Mouse (Mus musculus): ENCODE data around the gene Calr3. TPM values are rescaled to one million over a fixed set of nuclear protein-coding genes. Genes with fewer than 3 reads are reported as not detected.
A peak's percentile ranks its signal among the peaks of the same experiment; 100 is the strongest.

Calr3 gene
- polyA plus RNA-seq, 1 experiment from 2014 or later = 1.1 TPM

GRCm38 (mm10) chr8:72469243-72469642 is 25.6 kb upstream of the Calr3 start:
- Histone ChIP-seq H3K9ac (no peak overlapping the region), H3K27me3 (no peaks in the 10 kb centered on the region), H3K9me3 (no peaks in the 10 kb centered on the region), H3K36me3 (peaks cover 91% of the 10 kb centered on the region), H3K27ac (no peak overlapping the region), H3K4me3 (no peak overlapping the region), H3K4me1 (peaks cover 10% of the 10 kb centered on the region), H3K4me2 (no peak overlapping the region)
- WGBS = 96% methylated on average over 2 of the region's 2 CpGs
- ATAC-seq (ENCODE audit: insufficient number of reproducible peaks, insufficient read depth, low FRiP score, low TSS enrichment, low read depth) = no peak

GRCm38 (mm10) chr8:72464211-72464610 is 20.5 kb upstream of the Calr3 start:
- WGBS = 93% methylated on average over 10 of the region's 10 CpGs
- H3K27me3 ChIP-seq = no peaks in the 10 kb centered on the region
- H3K9ac ChIP-seq = no peak overlapping the region
- H3K4me2 ChIP-seq = no peak overlapping the region
- no peaks in the 10 kb centered on the region for H3K9me3 ChIP-seq
- H3K4me3 ChIP-seq = no peak overlapping the region
- no peaks in the 10 kb centered on the region for H3K4me1 ChIP-seq
- H3K36me3 ChIP-seq = peaks cover 100% of the 10 kb centered on the region
- no peak overlapping the region for H3K27ac ChIP-seq
- ATAC-seq (ENCODE audit: insufficient number of reproducible peaks, insufficient read depth, low FRiP score, low TSS enrichment, low read depth) = no peak

- no peak overlapping the region for H3K27ac ChIP-seq
- H3K36me3 ChIP-seq = peaks cover 86% of the 10 kb centered on the region
- no peaks in the 10 kb centered on the region for H3K27me3 ChIP-seq
- no peak overlapping the region for H3K9ac ChIP-seq
- H3K4me1 ChIP-seq = no peaks in the 10 kb centered on the region
- no peaks in the 10 kb centered on the region for H3K9me3 ChIP-seq
- H3K4me2 ChIP-seq = no peak overlapping the region
- no peak overlapping the region for H3K4me3 ChIP-seq
- WGBS = 89% methylated on average over 4 of the region's 4 CpGs
- ATAC-seq (ENCODE audit: insufficient number of reproducible peaks, insufficient read depth, low FRiP score, low TSS enrichment, low read depth) = no peak
These were observed 16.3 kb upstream of the Calr3 start for GRCm38 (mm10) chr8:72459881-72460533.

GRCm38 (mm10) chr8:72458457-72458856 is 14.8 kb upstream of the Calr3 start:
- 86% methylated on average over 6 of the region's 6 CpGs for WGBS

GRCm38 (mm10) chr8:72457806-72458205 is 14.1 kb upstream of the Calr3 start:
- Histone ChIP-seq H3K4me1 (no peaks in the 10 kb centered on the region), H3K27ac (no peak overlapping the region), H3K4me3 (no peak overlapping the region), H3K4me2 (no peak overlapping the region), H3K9ac (no peak overlapping the region), H3K27me3 (no peaks in the 10 kb centered on the region), H3K36me3 (peaks cover 86% of the 10 kb centered on the region), H3K9me3 (no peaks in the 10 kb centered on the region; the same call in 1 of the 2 replicates)
- WGBS = 95% methylated on average over 3 of the region's 3 CpGs
- no peak for ATAC-seq (ENCODE audit: insufficient number of reproducible peaks, insufficient read depth, low FRiP score, low TSS enrichment, low read depth)

More at GRCm38 (mm10) chr8:72458457-72458856, 14.8 kb upstream of the Calr3 start:
- H3K4me1 ChIP-seq = no peaks in the 10 kb centered on the region
- H3K9ac ChIP-seq = no peak overlapping the region
- H3K4me2 ChIP-seq = no peak overlapping the region
- H3K27me3 ChIP-seq = no peaks in the 10 kb centered on the region
- no peak overlapping the region for H3K4me3 ChIP-seq
- no peaks in the 10 kb centered on the region; the same call in 1 of the 2 replicates for H3K9me3 ChIP-seq
- ATAC-seq (ENCODE audit: insufficient number of reproducible peaks, insufficient read depth, low FRiP score, low TSS enrichment, low read depth) = no peak
- no peak overlapping the region for H3K27ac ChIP-seq
- H3K36me3 ChIP-seq = peaks cover 86% of the 10 kb centered on the region

- H3K27me3 ChIP-seq = no peaks in the 10 kb centered on the region
- peaks cover 82% of the 10 kb centered on the region for H3K36me3 ChIP-seq
- no peaks in the 10 kb centered on the region; the same call in 1 of the 2 replicates for H3K9me3 ChIP-seq
- H3K4me3 ChIP-seq = no peak overlapping the region
- H3K9ac ChIP-seq = no peak overlapping the region
- H3K4me2 ChIP-seq = no peak overlapping the region
- no peaks in the 10 kb centered on the region for H3K4me1 ChIP-seq
- 86% methylated on average over 4 of the region's 4 CpGs for WGBS
- no peak overlapping the region for H3K27ac ChIP-seq
- no peak for ATAC-seq (ENCODE audit: insufficient number of reproducible peaks, insufficient read depth, low FRiP score, low TSS enrichment, low read depth)
These were observed 11.6 kb upstream of the Calr3 start for GRCm38 (mm10) chr8:72455317-72455716.

GRCm38 (mm10) chr8:72453904-72454303 is 10.2 kb upstream of the Calr3 start:
- peaks cover 82% of the 10 kb centered on the region for H3K36me3 ChIP-seq
- H3K9me3 ChIP-seq = no peaks in the 10 kb centered on the region; the same call in 1 of the 2 replicates
- 93% methylated on average over 2 of the region's 2 CpGs for WGBS
- H3K27me3 ChIP-seq = no peaks in the 10 kb centered on the region
- no peak overlapping the region for H3K27ac ChIP-seq
- H3K4me2 ChIP-seq = no peak overlapping the region
- no peak for ATAC-seq (ENCODE audit: insufficient number of reproducible peaks, insufficient read depth, low FRiP score, low TSS enrichment, low read depth)
- H3K9ac ChIP-seq = no peak overlapping the region
- H3K4me1 ChIP-seq = no peaks in the 10 kb centered on the region
- H3K4me3 ChIP-seq = no peak overlapping the region

GRCm38 (mm10) chr8:72451516-72451915 is 7.8 kb upstream of the Calr3 start:
- Histone ChIP-seq H3K9ac (no peak overlapping the region), H3K27ac (no peak overlapping the region), H3K4me2 (no peak overlapping the region), H3K4me1 (peaks cover 2% of the 10 kb centered on the region), H3K4me3 (no peak overlapping the region), H3K9me3 (no peaks in the 10 kb centered on the region; the same call in 1 of the 2 replicates), H3K27me3 (no peaks in the 10 kb centered on the region), H3K36me3 (peaks cover 84% of the 10 kb centered on the region)
- WGBS = 85% methylated on average over 8 of the region's 8 CpGs
- no peak for ATAC-seq (ENCODE audit: insufficient number of reproducible peaks, insufficient read depth, low FRiP score, low TSS enrichment, low read depth)

- 93% methylated on average over 6 of the region's 6 CpGs for WGBS
- Histone ChIP-seq H3K36me3 (peaks cover 32% of the 10 kb centered on the region), H3K9ac (no peak overlapping the region)
These were observed 1.4 kb upstream of the Calr3 start for GRCm38 (mm10) chr8:72445071-72445470.

GRCm38 (mm10) chr8:72443994-72444350 is 302 bp upstream of the Calr3 start:
- H3K9ac ChIP-seq = peak overlapping the region; percentile 77
- H3K4me1 ChIP-seq = peaks cover 13% of the 10 kb centered on the region
- 49% methylated on average over 6 of the region's 6 CpGs for WGBS
- H3K36me3 ChIP-seq = peaks cover 21% of the 10 kb centered on the region
- peak overlapping the region; percentile 73 for H3K4me2 ChIP-seq
- ATAC-seq (ENCODE audit: insufficient number of reproducible peaks, insufficient read depth, low FRiP score, low TSS enrichment, low read depth) = peak; percentile 12; the same call in 1 of the 2 replicates
- H3K27me3 ChIP-seq = no peaks in the 10 kb centered on the region
- peak overlapping the region; percentile 51; the same call in 1 of the 2 replicates for H3K27ac ChIP-seq
- no peaks in the 10 kb centered on the region for H3K9me3 ChIP-seq
- H3K4me3 ChIP-seq = peak overlapping the region; percentile 50

More at GRCm38 (mm10) chr8:72445071-72445470, 1.4 kb upstream of the Calr3 start:
- Histone ChIP-seq H3K4me3 (no peak overlapping the region), H3K4me2 (no peak overlapping the region; the same call in 1 of the 2 replicates), H3K9me3 (no peaks in the 10 kb centered on the region), H3K4me1 (peaks cover 13% of the 10 kb centered on the region), H3K27me3 (no peaks in the 10 kb centered on the region), H3K27ac (no peak overlapping the region)
- ATAC-seq (ENCODE audit: insufficient number of reproducible peaks, insufficient read depth, low FRiP score, low TSS enrichment, low read depth) = no peak

GRCm38 (mm10) chr8:72438248-72439015 is 5.2 kb downstream of the Calr3 start:
- Histone ChIP-seq H3K9ac (no peak overlapping the region), H3K27ac (no peak overlapping the region), H3K4me3 (no peak overlapping the region), H3K9me3 (no peaks in the 10 kb centered on the region), H3K27me3 (no peaks in the 10 kb centered on the region), H3K36me3 (no peaks in the 10 kb centered on the region), H3K4me1 (peaks cover 4% of the 10 kb centered on the region), H3K4me2 (no peak overlapping the region)
- WGBS = 74% methylated on average over 8 of the region's 8 CpGs
- no peak for ATAC-seq (ENCODE audit: insufficient number of reproducible peaks, insufficient read depth, low FRiP score, low TSS enrichment, low read depth)

GRCm38 (mm10) chr8:72434952-72435351 is 8.7 kb downstream of the Calr3 start:
- H3K4me3 ChIP-seq = no peak overlapping the region
- no peak overlapping the region for H3K4me2 ChIP-seq
- no peaks in the 10 kb centered on the region for H3K9me3 ChIP-seq
- no peaks in the 10 kb centered on the region for H3K36me3 ChIP-seq
- H3K27me3 ChIP-seq = no peaks in the 10 kb centered on the region
- no peaks in the 10 kb centered on the region; the same call in 1 of the 2 replicates for H3K4me1 ChIP-seq
- no peak overlapping the region for H3K9ac ChIP-seq
- 66% methylated on average over 2 of the region's 2 CpGs for WGBS
- no peak overlapping the region for H3K27ac ChIP-seq
- no peak for ATAC-seq (ENCODE audit: insufficient number of reproducible peaks, insufficient read depth, low FRiP score, low TSS enrichment, low read depth)

Data from embryonic facial prominence, embryonic 13.5 days (tissue).